Mouse (Mus musculus) liver, adult 2 months (tissue): Measurements from ENCODE around the gene Met.

Source experiments
- CTCF ChIP-seq: fragments of 200-500 bp; IDR thresholded peaks from 2 replicates; pipeline ENCODE4 v1.5.1; 2011; ENCODE audit warnings: low read depth, low read length, control low read depth
- POLR2A ChIP-seq: fragments of 200-500 bp; IDR thresholded peaks from 2 replicates; pipeline ENCODE4 v1.6.1; 2011; ENCODE audit warnings: low read length, control low read depth; ENCODE audit not compliant: insufficient read depth; ENCODE audit errors: extremely low read depth

DNA sequence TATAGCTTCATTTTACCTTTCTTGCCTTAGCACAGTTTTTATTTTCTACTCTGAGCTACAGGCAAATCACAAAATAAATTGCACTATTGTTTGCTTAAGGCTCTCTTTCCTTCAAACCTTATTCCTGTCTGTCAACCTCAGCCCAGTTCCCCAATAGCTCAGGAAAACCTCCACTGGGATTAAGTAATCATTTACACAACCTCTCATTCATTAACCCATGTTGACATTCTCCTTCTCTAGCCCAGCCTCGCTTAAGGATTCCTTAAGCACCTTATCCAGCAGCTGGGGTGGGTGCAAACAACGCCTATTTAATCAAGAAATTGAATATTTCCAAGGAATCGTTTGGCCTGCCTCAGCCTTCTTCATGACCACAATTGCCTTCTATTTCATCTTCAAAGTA lies 40.1 kb downstream of the Met start:
- TF ChIP-seq CTCF (no peak), POLR2A (no peak)
